Mouse (Mus musculus) embryo, embryonic 10 days (tissue): ENCODE measurements around the gene Tmem59l.

Experiments
- DNase-seq: peaks from one replicate; pipeline ENCODE4 v3.0.0-alpha.2; 2015; ENCODE audit warnings: low spot score

Gene Tmem59l

DNA sequence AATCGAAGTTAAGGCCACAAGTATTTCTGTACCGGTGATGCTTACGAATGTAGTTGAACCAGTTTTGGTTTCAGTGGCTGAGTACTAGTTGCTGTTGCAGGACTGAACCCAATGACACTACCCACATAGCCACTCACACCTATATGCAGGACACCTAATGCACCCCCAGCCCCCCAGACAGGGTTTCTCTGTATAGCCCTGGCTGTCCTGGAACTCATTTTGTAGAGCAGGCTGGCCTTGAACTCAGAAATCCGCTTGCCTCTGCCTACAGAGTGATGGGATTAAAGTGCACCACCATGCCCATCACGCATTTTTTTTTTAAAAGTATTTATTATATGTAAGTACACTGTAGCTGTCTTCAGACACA lies 19.9 kb upstream of the Tmem59l start:
- DNase-seq: no peak

GRCm38 (mm10) chr8:70506328-70507026 lies 19.3 kb upstream of the Tmem59l start, which contains the start of gene Rex1bd:
Gene Rex1bd, minus strand, starts transcription at chr8:70506752.
- DNase-seq: peak; percentile 96

DNA sequence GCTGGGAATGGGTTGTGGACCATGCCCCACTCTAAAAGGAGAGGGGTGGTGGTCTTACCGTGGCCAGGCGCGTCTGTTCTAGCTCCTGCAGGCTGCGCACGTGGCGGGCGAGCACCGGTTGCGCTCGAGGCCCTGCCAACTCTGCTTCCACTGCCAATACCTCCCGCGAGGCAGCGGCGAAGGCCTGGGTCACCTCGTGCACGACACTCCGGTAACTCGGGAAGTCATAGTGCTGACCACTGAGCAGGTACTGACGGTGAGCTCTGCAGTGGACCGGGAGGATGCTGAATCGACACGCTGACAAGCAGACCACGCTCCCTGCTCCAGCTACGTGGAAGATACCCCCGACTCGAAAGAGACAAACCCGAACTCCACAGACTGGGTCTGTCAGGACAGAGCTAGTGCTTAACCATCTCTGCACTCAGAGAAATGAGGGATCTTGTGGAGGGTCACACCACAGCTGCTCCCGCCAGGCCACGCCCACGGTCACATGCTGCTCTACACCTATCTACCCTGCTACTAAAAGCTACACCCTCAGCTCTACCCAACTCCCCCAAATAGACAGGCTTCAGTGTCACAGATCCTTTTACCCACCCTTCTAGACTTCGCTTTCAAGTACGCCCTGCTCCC lies 18.7 kb upstream of the Tmem59l start:
- DNase-seq: no peak

GRCm38 (mm10) chr8:70504851-70505250 lies 17.7 kb upstream of the Tmem59l start:
- peak; percentile 81 for DNase-seq

- DNase-seq: peak; percentile 62
Measured at GRCm38 (mm10) chr8:70504291-70504716, 17.1 kb upstream of the Tmem59l start.

- DNase-seq: peak; percentile 75
Measured at GRCm38 (mm10) chr8:70503062-70503750, 16.0 kb upstream of the Tmem59l start.

DNA sequence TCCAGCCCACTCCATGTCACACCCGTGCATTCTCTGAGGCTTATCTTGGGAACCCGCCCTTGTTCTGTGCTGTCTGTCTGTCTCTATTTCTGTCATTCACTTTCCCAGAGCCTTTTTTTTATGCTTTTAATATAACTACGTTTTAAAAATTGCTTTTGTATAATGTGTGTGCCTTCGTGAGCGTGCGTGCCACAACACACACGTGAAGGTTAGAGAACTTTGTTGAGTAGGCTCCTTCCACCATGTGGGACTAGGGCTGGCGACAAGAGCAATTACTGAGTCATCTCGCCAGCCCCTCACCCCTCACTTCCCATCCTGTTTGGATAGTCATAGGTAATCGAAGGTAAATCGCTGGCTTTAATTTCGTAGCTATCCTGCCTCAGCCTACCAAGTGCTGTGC lies 15.4 kb upstream of the Tmem59l start:
- DNase-seq: no peak

DNA sequence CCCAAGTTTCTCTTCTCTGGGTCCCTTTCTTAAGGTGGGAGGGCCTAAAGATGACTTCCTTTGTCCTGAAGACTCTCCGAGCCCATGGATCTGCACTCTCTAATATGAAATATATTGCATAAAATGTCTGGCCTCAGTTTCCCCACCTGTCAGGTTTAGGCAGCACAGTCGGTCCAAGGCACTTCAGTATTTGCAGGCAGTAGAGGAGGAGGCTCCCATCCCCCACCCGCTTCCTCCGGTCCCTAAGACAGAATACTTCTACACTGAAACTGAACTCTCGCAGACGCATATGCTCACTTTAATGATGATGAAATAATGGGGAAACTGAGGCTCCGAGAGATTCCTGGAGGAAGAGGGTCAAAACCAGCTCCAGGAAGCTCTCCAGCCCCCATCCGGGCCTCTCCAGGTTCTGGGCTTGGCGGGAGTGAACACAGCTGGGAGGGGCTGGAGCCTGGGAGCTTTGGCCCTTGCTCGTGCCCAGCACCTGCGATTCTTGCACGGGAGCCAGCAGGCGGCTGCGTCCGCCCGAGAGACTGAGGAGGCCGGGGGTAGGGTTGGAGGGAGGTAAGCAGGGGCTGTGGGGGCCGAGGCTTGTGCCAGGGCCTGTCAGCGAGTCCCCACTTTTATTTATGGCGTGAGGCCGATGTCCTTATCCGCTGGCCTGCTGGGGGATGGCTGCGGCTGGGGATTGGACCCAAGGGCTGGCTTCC lies 14.8 kb upstream of the Tmem59l start:
- DNase-seq: no peak

DNA sequence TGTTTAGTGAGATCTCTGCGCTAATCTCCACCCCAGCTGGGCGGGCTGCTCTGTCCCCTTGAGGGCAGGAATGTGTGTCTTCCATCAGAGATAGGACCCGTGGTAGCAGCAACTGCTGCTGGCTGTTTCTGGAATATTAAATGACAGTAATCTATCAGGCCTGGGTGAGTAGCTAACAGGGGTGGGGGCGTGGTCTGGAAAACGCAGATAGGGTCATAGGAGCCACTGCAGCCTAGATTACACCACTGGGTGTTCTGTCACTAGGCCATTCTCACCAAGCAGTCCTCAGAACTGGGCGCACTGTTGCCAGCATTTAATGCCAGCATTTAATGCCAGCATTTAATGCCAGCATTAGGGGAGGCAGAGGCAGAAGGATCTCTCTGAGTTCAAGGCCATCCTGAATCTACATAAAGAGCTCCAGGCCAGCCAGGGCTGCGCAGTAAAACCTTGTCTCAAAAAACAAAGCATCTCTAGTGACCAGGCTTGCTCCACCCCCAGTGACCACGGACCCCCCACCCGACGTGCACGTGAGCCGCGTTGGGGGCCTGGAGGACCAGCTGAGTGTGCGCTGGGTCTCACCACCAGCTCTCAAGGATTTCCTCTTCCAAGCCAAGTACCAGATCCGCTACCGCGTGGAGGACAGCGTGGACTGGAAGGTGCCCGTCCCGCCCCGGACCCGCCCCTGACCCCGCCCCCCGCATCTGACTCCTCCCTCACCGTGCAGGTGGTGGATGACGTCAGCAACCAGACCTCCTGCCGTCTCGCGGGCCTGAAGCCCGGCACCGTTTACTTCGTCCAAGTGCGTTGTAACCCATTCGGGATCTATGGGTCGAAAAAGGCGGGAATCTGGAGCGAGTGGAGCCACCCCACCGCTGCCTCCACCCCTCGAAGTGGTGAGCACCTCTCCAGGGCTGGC lies 13.5 kb upstream of the Tmem59l start:
- DNase-seq: no peak

DNA sequence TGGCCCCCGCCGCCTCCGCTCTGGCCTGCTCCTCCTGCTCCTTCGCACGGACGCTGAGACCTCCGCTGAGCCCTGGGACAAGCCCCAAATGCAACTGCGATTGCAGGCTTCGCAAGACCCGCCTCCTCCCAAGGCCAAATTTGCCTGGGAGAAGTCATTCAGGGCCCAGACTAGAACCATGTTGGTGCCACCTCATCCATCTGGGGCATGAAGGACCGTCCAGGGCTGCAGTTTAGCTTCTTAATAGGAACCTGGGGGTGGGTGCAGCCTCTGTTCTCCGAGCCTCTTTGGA lies 8.6 kb upstream of the Tmem59l start:
- no peak for DNase-seq

DNA sequence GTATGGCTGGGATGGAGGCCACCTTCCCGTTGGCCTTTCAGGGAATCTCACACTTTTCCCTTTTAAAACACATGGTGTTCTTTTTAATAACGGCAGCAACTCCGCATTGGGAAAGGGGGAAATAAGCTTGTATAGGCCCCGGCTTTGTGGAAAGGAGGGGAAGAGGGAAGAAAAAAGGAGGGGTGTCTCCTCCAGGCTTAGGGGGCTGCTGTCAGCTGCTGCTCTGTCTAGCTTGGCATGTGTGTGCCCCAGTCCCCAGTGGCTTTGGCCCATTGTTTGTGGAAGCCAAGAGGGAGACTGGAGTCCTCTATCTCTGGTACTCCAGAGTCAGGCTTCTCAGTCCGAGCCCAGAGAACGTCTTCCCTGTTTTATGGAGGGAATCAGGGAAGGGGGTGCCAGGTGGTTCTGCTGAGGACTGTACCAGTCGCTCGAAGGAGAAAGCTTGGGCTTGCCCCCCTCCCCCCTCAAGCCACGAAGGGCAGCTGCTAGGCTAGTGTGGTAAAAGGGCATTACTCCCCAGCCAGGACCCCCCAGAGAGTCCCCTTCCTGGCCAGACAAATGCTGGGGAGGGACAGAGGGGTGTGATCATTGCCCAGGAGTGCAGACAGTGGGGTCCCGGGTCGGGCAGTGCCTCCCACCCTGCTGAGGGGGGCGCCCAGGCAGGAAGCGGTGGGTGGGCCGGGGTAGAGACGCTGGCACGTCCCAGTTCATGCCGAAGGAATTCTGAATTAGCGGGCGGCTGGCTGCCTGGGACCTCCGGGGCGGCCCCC lies 8.0 kb upstream of the Tmem59l start:
- DNase-seq: no peak

- DNase-seq: no peak
Measured at GRCm38 (mm10) chr8:70494416-70494945, 7.3 kb upstream of the Tmem59l start.

DNA sequence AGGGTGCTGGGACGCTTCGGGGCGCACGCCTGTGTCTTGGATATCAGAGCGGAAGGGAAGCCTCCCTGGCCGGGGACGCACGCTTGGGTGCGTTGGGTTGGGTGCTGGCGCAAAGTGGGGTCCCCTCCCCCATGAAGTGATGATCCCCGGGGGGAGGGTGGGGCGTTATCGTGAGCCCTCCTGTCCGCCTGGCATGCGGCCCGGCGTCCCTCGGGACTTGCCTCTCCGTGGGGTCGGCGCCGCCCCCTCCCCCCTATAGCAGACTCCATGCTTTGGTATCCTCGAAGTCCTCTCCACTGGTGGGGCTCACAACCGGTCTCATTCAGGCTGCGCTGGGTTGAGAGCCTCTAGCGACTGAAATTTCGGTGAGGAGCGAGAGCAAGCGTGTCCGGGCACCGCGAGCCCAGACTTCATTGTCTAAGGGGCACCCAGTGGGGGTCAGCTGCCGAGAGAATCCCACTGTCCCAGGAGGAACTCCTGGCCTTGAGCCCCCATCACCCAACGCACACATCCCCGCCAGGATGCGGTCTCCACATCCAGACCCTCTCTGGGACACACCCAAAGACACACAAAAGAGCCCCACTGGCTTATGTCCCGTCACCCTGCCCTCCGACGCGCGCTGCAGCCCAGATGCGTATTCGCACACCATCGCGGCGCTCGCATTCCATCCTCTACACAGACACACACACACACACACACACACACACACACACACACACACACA lies 6.7 kb upstream of the Tmem59l start:
- DNase-seq: no peak

DNA sequence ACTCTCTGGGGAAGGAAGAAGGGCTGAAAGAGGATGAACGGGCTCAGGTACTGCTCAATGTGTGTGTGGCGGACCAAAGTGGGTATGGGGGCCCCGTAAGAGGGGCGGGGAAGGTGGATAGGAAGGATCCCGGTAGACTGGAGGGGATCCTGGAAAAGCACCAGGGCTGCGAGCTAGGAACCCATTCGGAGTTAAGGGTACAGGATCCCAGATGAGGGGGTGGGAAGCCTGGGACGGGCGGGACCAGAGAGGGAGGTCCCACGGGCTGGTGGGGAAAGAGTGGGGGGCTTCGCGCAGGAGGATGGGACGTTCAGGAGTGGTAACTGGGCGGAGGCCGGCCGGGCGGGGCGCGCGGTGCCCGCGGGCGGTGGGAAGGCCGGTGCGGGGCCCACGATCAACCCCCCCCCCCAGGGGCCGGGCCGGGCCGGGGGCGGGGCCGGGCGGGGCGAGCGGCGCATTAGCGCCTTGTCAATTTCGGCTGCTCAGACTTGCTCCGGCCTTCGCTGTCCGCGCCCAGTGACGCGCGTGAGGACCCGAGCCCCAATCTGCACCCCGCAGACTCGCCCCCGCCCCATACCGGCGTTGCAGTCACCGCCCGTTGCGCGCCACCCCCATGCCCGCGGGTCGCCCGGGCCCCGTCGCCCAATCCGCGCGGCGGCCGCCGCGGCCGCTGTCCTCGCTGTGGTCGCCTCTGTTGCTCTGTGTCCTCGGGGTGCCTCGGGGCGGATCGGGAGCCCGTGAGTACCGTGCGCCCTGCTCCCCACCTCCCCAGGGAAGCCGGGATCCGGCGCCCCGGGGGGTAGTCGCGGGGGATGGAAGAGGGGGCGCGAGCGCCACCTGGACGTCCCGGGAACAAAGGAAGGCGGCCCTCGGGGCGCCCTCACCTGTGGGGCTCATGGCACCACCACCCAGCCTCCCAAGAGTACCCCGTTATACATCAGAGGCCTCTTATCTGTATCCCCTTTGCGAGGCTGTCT lies 5.8 kb upstream of the Tmem59l start, which contains the start of gene Crlf1:
Gene Crlf1, plus strand, starts transcription at position 495 of the 977 bp plus-strand sequence.
- no peak for DNase-seq

GRCm38 (mm10) chr8:70490880-70491495 lies 3.8 kb upstream of the Tmem59l start:
- no peak for DNase-seq

GRCm38 (mm10) chr8:70490061-70490879 lies 3.1 kb upstream of the Tmem59l start:
- no peak for DNase-seq

DNA sequence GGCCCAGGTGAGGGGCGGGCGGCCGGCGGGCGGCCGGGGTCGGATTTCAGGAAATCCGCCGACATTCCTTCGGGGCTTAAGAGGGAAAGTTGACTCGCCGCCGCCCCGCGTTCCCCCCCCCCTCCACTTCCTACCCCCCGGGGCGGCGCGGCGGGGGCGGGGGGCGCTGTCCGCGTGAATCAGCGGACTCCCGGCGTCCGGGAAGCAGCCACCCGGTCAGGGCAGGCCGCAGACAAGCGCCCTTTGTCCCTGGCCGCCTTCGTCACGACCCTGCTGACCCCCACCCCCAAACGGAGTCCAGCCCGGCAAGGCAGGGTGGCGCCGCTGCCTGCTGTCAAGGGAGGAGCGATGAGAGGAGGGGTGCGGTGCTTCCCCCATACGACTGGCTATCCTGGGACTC lies 2.4 kb upstream of the Tmem59l start:
- DNase-seq: peak; percentile 58
